ENCODE assay signal across 19 mouse cellular contexts in genomic region chr12:5353416-5353815, GRCm38 (mm10). TPM values are rescaled to one million over a fixed set of nuclear protein-coding genes. Genes with fewer than 3 reads are reported as not detected.
"Had no signal": no experiment of that assay in that cellular context is flagged by ENCODE, and none has a peak within 500 bp of the region (broad histone marks: within the 10 kb centered on the region; RNA-seq: fewer than 3 reads in every experiment).

No protein-coding gene starts in this region.

- H3K9me3 ChIP-seq: kidney, embryonic 15.5 days; limb, embryonic 12.5 days; limb, embryonic 15.5 days; midbrain, embryonic 12.5 days; midbrain, embryonic 15.5 days; neural tube, embryonic 12.5 days; neural tube, embryonic 15.5 days had no signal

- H3K4me1 ChIP-seq: kidney, embryonic 15.5 days; limb, embryonic 15.5 days; neural tube, embryonic 12.5 days had no signal

- H3K27me3 ChIP-seq: kidney, embryonic 15.5 days; limb, embryonic 12.5 days; limb, embryonic 15.5 days; midbrain, embryonic 12.5 days; midbrain, embryonic 15.5 days; neural tube, embryonic 12.5 days; neural tube, embryonic 15.5 days had no signal

- H3K4me3 ChIP-seq: kidney, embryonic 15.5 days; limb, embryonic 12.5 days; limb, embryonic 15.5 days; midbrain, embryonic 12.5 days; midbrain, embryonic 15.5 days; neural tube, embryonic 12.5 days; neural tube, embryonic 15.5 days had no signal

- DNase-seq: kidney, adult 2 months; kidney, postnatal 10 days; kidney, postnatal 36 days; left cerebral cortex, postnatal 4 days; liver, postnatal 0 days; lung, embryonic 14.5 days; retina, postnatal 1 day; right cerebral cortex, postnatal 4 days; thymus, postnatal 25 days had no signal

- H3K27ac ChIP-seq: kidney, embryonic 15.5 days; limb, embryonic 12.5 days; limb, embryonic 15.5 days; liver, embryonic 14.5 days; macrophage; midbrain, embryonic 12.5 days; midbrain, embryonic 15.5 days; neural tube, embryonic 12.5 days; neural tube, embryonic 15.5 days; stomach, postnatal 0 days had no signal

- H3K36me3 ChIP-seq: kidney, embryonic 15.5 days; limb, embryonic 15.5 days; midbrain, embryonic 12.5 days; midbrain, embryonic 15.5 days; neural tube, embryonic 12.5 days; neural tube, embryonic 15.5 days had no signal

RNA-seq across cellular contexts. Expression of gene Klhl29, which starts 22.1 kb away (rescaled TPM):
- polyA plus RNA-seq: macrophage had no signal
